Comparison of ENCODE assay signal across 27 mouse cellular contexts in genomic region chr10:28618002-28618401, GRCm38 (mm10). TPM values are rescaled to one million over a fixed set of nuclear protein-coding genes. Genes with fewer than 3 reads are reported as not detected.
DNase-seq lines count a peak whose midpoint lies in the region; ATAC-seq and TF ChIP-seq lines count a peak whose summit lies in the region.
"Had no signal": no experiment of that assay in that cellular context is flagged by ENCODE, and none has a peak within 500 bp of the region (broad histone marks: within the 10 kb centered on the region; RNA-seq: fewer than 3 reads in every experiment).

No protein-coding gene starts in this region.

- no peak overlapping the region for H3K4me2 ChIP-seq in hindbrain, embryonic 14.5 days (replicated peaks)
- no peak overlapping the region for H3K4me2 ChIP-seq in hindbrain, embryonic 11.5 days (replicated peaks; ENCODE audit: low read depth, low read length)
- H3K4me2 ChIP-seq in liver, postnatal 0 days (ENCODE audit: low read depth, low read length) = no peak overlapping the region
- H3K4me2 ChIP-seq: embryonic facial prominence, embryonic 12.5 days; embryonic facial prominence, embryonic 15.5 days; forebrain, embryonic 15.5 days; heart, embryonic 11.5 days; hindbrain, embryonic 13.5 days had no signal

- H3K9me3 ChIP-seq in hindbrain, embryonic 14.5 days (ENCODE audit: control insufficient read depth, low read length) = no peaks in the 10 kb centered on the region
- H3K9me3 ChIP-seq in hindbrain, embryonic 11.5 days (ENCODE audit: control insufficient read depth, low read length) = no peaks in the 10 kb centered on the region
- H3K9me3 ChIP-seq in liver, postnatal 0 days (ENCODE audit: low read length) = no peaks in the 10 kb centered on the region
- H3K9me3 ChIP-seq: embryonic facial prominence, embryonic 12.5 days; embryonic facial prominence, embryonic 15.5 days; forebrain, embryonic 15.5 days; hindbrain, embryonic 13.5 days had no signal

- H3K36me3 ChIP-seq in hindbrain, embryonic 14.5 days (replicated peaks; ENCODE audit: control insufficient read depth, insufficient read depth) = no peaks in the 10 kb centered on the region
- H3K36me3 ChIP-seq in hindbrain, embryonic 11.5 days (ENCODE audit: control insufficient read depth, insufficient read depth, low read length) = no peaks in the 10 kb centered on the region
- H3K36me3 ChIP-seq in thymus, adult 2 months (ENCODE audit: control insufficient read depth, insufficient read depth, low read length) = no peaks in the 10 kb centered on the region
- no peaks in the 10 kb centered on the region for H3K36me3 ChIP-seq in liver, postnatal 0 days (replicated peaks; ENCODE audit: insufficient read depth, low read length)
- H3K36me3 ChIP-seq: embryonic facial prominence, embryonic 12.5 days; embryonic facial prominence, embryonic 15.5 days; forebrain, embryonic 15.5 days; hindbrain, embryonic 13.5 days had no signal

- TF ChIP-seq EP300 in liver, postnatal 0 days (IDR thresholded peaks at IDR 0.05; ENCODE audit: low read depth) = 0 out of 2 replicates have a peak, but pooled peaks have one; percentile 36

- peak; percentile 19 for DNase-seq in hindbrain, embryonic 14.5 days (ENCODE audit: low spot score)
- DNase-seq in hindbrain, embryonic 11.5 days (ENCODE audit: low spot score) = no peak
- peak; percentile 23 for DNase-seq in thymus, adult 2 months
- no peak for DNase-seq in thymus, postnatal 0 days (ENCODE audit: low spot score)
- DNase-seq in liver, postnatal 0 days = no peak
- no peak for DNase-seq in frontal cortex, postnatal 25 days (ENCODE audit: low spot score in 2 of 2)
- no peak for DNase-seq in layer of hippocampus, adult 2 months (ENCODE audit: low spot score in 2 of 2)
- no peak for DNase-seq in lung, postnatal 36 days
- DNase-seq: adrenal gland, postnatal 10 days; adrenal gland, postnatal 36 days; cerebellum, adult 18-20 months; cerebellum, adult 9-10 months; cerebellum, postnatal 14 days; gastrocnemius, postnatal 10 days; gastrocnemius, postnatal 36 days; heart, adult 11 months had no signal

- no peak for ATAC-seq in hindbrain, embryonic 14.5 days (ENCODE audit: low FRiP score)
- no peak for ATAC-seq in hindbrain, embryonic 11.5 days (ENCODE audit: low FRiP score)
- 0 out of 2 replicates have a peak, but pooled peaks have one; percentile 21 for ATAC-seq in liver, postnatal 0 days
- ATAC-seq: forebrain, embryonic 15.5 days; hindbrain, postnatal 0 days; Patski had no signal

- no peak overlapping the region for H3K9ac ChIP-seq in hindbrain, embryonic 14.5 days
- no peak overlapping the region for H3K9ac ChIP-seq in hindbrain, embryonic 11.5 days (ENCODE audit: low read depth, low read length)
- no peak overlapping the region for H3K9ac ChIP-seq in liver, postnatal 0 days (replicated peaks)
- H3K9ac ChIP-seq: embryonic facial prominence, embryonic 12.5 days; embryonic facial prominence, embryonic 15.5 days; forebrain, embryonic 15.5 days; hindbrain, embryonic 13.5 days had no signal

- H3K27me3 ChIP-seq in hindbrain, embryonic 14.5 days (ENCODE audit: control insufficient read depth, insufficient read depth, low read length) = no peaks in the 10 kb centered on the region
- H3K27me3 ChIP-seq in hindbrain, embryonic 11.5 days (ENCODE audit: control insufficient read depth, insufficient read depth, low read length) = no peaks in the 10 kb centered on the region
- no peaks in the 10 kb centered on the region for H3K27me3 ChIP-seq in thymus, adult 2 months (ENCODE audit: control insufficient read depth, insufficient read depth, low read length)
- H3K27me3 ChIP-seq in liver, postnatal 0 days (ENCODE audit: insufficient read depth, low read length) = no peaks in the 10 kb centered on the region
- H3K27me3 ChIP-seq: embryonic facial prominence, embryonic 12.5 days; embryonic facial prominence, embryonic 15.5 days; forebrain, embryonic 15.5 days; hindbrain, embryonic 13.5 days had no signal

- TF ChIP-seq CTCF in thymus, adult 2 months (IDR thresholded peaks at IDR 0.05; ENCODE audit: borderline replicate concordance, control insufficient read depth, extremely low read depth, insufficient read depth, low read length, poor library complexity) = no peak
- TF ChIP-seq CTCF in liver, postnatal 0 days (IDR thresholded peaks at IDR 0.05; ENCODE audit: low read depth) = no peak
- no peak for TF ChIP-seq CTCF in layer of hippocampus, adult 2 months (conservative IDR thresholded peaks at IDR 0.05)

- no peak for TF ChIP-seq POLR2A in thymus, adult 2 months (IDR thresholded peaks at IDR 0.05; ENCODE audit: control insufficient read depth, extremely low read depth, insufficient read depth, low read length, poor library complexity)

- no peak overlapping the region for H3K27ac ChIP-seq in hindbrain, embryonic 14.5 days
- no peak overlapping the region for H3K27ac ChIP-seq in hindbrain, embryonic 11.5 days (ENCODE audit: low read depth, low read length)
- peak overlapping the region; percentile 28 for H3K27ac ChIP-seq in thymus, adult 2 months (ENCODE audit: control insufficient read depth, insufficient read depth, low read length)
- no peak overlapping the region for H3K27ac ChIP-seq in liver, postnatal 0 days (ENCODE audit: low read depth)
- H3K27ac ChIP-seq in layer of hippocampus, adult 2 months = no peak overlapping the region
- H3K27ac ChIP-seq: embryonic facial prominence, embryonic 12.5 days; embryonic facial prominence, embryonic 15.5 days; forebrain, embryonic 15.5 days; hindbrain, embryonic 13.5 days; hindbrain, postnatal 0 days had no signal

- H3K4me1 ChIP-seq in hindbrain, embryonic 14.5 days (replicated peaks; ENCODE audit: control insufficient read depth, insufficient read depth, low read length) = no peaks in the 10 kb centered on the region
- no peaks in the 10 kb centered on the region for H3K4me1 ChIP-seq in hindbrain, embryonic 11.5 days (replicated peaks; ENCODE audit: control insufficient read depth, insufficient read depth, low read length)
- peaks cover 7% of the 10 kb centered on the region for H3K4me1 ChIP-seq in thymus, adult 2 months (replicated peaks; ENCODE audit: control insufficient read depth, insufficient read depth, low read length)
- H3K4me1 ChIP-seq in liver, postnatal 0 days (ENCODE audit: insufficient read depth) = no peaks in the 10 kb centered on the region
- H3K4me1 ChIP-seq: embryonic facial prominence, embryonic 12.5 days; embryonic facial prominence, embryonic 15.5 days; forebrain, embryonic 15.5 days; hindbrain, embryonic 13.5 days had no signal

- H3K4me3 ChIP-seq in hindbrain, embryonic 14.5 days (replicated peaks; ENCODE audit: low read length) = no peak overlapping the region
- H3K4me3 ChIP-seq in hindbrain, embryonic 11.5 days (ENCODE audit: low read depth, low read length) = no peak overlapping the region
- H3K4me3 ChIP-seq in thymus, adult 2 months (ENCODE audit: control insufficient read depth, insufficient read depth, low read length) = no peak overlapping the region
- H3K4me3 ChIP-seq in liver, postnatal 0 days (ENCODE audit: low read depth, low read length) = no peak overlapping the region
- H3K4me3 ChIP-seq in layer of hippocampus, adult 2 months = no peak overlapping the region
- H3K4me3 ChIP-seq: embryonic facial prominence, embryonic 12.5 days; embryonic facial prominence, embryonic 15.5 days; forebrain, embryonic 15.5 days; hindbrain, embryonic 13.5 days had no signal

- 71% methylated on average over 2 of the region's 2 CpGs for WGBS in hindbrain, embryonic 14.5 days
- WGBS in hindbrain, embryonic 11.5 days = 77% methylated on average over 2 of the region's 2 CpGs
- WGBS in thymus, adult 2 months = 87% methylated on average over 2 of the region's 2 CpGs
- WGBS in liver, postnatal 0 days (ENCODE audit: insufficient replicate concordance) = 43% methylated on average over 2 of the region's 2 CpGs

RNA-seq across cellular contexts. Expression of gene Themis, which starts 50.2 kb away (rescaled TPM):
- polyA plus RNA-seq in hindbrain, embryonic 14.5 days (2014; fragmentation: Nextera tagmentation; extraction: Ambion mirVana) = not detected in 2 replicates
- not detected in 2 replicates for polyA plus RNA-seq in hindbrain, embryonic 11.5 days (2014; fragmentation: Nextera tagmentation; extraction: Ambion mirVana)
- polyA plus RNA-seq in thymus, adult 2 months (2012; rRNA removed) = 48.2 and 51.7 TPM in 2 replicates
- polyA plus RNA-seq in thymus, postnatal 0 days (2015; fragmentation: Nextera tagmentation; extraction: Ambion mirVana) = 109 and 120 TPM in 2 replicates
- polyA plus RNA-seq in liver, postnatal 0 days (2015; fragmentation: Nextera tagmentation; extraction: Ambion mirVana) = not detected in 2 replicates
- total RNA-seq in layer of hippocampus, adult 2 months (2021) = not detected
- total RNA-seq: adrenal gland, postnatal 36 days; gastrocnemius, adult 18-20 months; gastrocnemius, postnatal 10 days; heart, postnatal 25 days; hindbrain, postnatal 0 days had no signal
- polyA plus RNA-seq: embryonic facial prominence, embryonic 12.5 days; embryonic facial prominence, embryonic 15.5 days; heart, embryonic 11.5 days; heart, embryonic 14.5 days; heart, postnatal 0 days; hindbrain, embryonic 13.5 days; hindbrain, postnatal 0 days; Patski had no signal

Comparison
In these comparisons a context has a peak if more than half of its experiments do, and no peak if none do; other contexts are left out.
1. DNase-seq: peak in hindbrain, embryonic 14.5 days (single experiment) and thymus, adult 2 months (single experiment); none in hindbrain, embryonic 11.5 days (single experiment), thymus, postnatal 0 days (single experiment), liver, postnatal 0 days (single experiment), frontal cortex, postnatal 25 days (0 of 2), layer of hippocampus, adult 2 months (0 of 2) and lung, postnatal 36 days (single experiment).
2. RNA of gene Themis, which starts 50.2 kb away (polyA plus RNA-seq): 109 to 120 TPM in thymus, postnatal 0 days and 48.2 to 51.7 TPM in thymus, adult 2 months; not detected in hindbrain, embryonic 14.5 days, not detected in hindbrain, embryonic 11.5 days and not detected in liver, postnatal 0 days; every median in the first group is over 10 times any median in the second.